Mouse (Mus musculus): Measurements from ENCODE around the gene Sf3a3.

DNA sequence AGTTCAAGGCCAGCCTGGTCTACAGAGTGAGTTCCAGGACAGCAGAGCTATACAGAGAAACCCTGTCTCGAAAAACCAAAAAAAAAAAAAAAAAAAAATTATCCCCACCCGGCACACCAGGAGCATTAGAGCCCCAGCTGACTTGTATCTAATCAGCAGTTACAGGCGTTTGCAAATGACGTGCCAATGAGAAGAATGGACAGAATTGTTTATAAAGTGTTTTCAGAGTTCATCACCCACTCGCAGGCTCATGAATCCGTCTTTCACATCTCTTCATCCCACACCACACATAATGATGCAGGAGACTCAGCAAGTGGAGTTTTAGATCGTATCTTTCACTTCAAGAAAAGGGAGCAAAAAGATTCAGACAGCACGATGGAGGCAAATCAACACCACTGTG is 29.1 kb upstream of the Sf3a3 start:
- TF ChIP-seq CTCF (IDR thresholded peaks at IDR 0.05; ENCODE audit: low read depth) (no peak), EP300 (IDR thresholded peaks at IDR 0.05; ENCODE audit: low read depth) (no peak)
